Mouse (Mus musculus) ES-E14 (cell line): Measurements from ENCODE around the gene Slc17a3.

Source experiments
- CHD2 ChIP-seq: IDR thresholded peaks from 2 replicates; pipeline ENCODE4 v1.6.1; 2014; ENCODE audit warnings: mild to moderate bottlenecking, low read depth, low read length, inconsistent platforms
- ZNF384 ChIP-seq: IDR thresholded peaks from 2 replicates; pipeline ENCODE4 v1.6.1; 2012; ENCODE audit warnings: low read depth, low read length, inconsistent platforms

GRCm38 (mm10) chr13:23804532-23804931 is 34.7 kb upstream of the Slc17a3 start:
- TF ChIP-seq ZNF384 (no peak), CHD2 (no peak)
